18 mouse cellular contexts compared by ENCODE assay signal in the genomic region with DNA sequence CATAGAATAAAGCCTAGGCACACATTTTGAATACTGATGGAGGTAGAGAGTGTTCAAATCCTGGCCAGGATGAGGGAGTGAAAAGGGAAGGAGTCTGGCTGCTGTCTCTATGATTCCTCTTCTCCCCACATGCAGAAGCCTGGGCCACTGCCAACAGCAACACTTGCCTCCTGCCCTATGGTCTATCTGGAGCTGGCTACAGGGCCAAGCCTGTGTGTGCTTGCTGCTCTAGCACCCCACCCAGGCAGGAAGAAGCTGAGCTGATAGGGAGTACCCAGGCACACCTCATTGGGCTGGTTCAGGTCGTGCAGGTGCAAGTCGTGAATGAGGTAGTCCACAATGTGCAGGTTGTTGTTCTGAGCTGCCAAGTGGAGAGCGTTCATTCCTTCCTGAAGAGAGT. TPM values are rescaled to one million over a fixed set of nuclear protein-coding genes. Genes with fewer than 3 reads are reported as not detected.
A peak's percentile ranks its signal among the peaks of the same experiment; 100 is the strongest.
DNase-seq lines count a peak whose midpoint lies in the region; ATAC-seq lines count a peak whose summit lies in the region.
"Had no signal": no experiment of that assay in that cellular context is flagged by ENCODE, and none has a peak within 500 bp of the region (broad histone marks: within the 10 kb centered on the region; RNA-seq: fewer than 3 reads in every experiment).

No protein-coding gene starts in this region.

- intact Hi-C loops in left cerebral cortex, postnatal 14 days (cut with DNase I) = no loop called here

- DNase-seq in cerebellum, postnatal 10 days = peak; percentile 55 to 65
- no peak for DNase-seq in cerebellum, adult 11-12 months
- DNase-seq in lung, postnatal 25 days (ENCODE audit: low spot score) = no peak
- DNase-seq in lung, postnatal 36 days = peak; percentile 5
- DNase-seq in left cerebral cortex, postnatal 14 days (ENCODE audit: low spot score in 2 of 2) = no peak
- DNase-seq in embryo, embryonic 10.5 days (ENCODE audit: low spot score) = no peak
- DNase-seq: gastrocnemius, postnatal 36 days; right cerebral cortex, postnatal 14 days had no signal

- no peaks in the 10 kb centered on the region for H3K36me3 ChIP-seq in lung, embryonic 15.5 days
- H3K36me3 ChIP-seq in heart, embryonic 14.5 days (ENCODE audit: control insufficient read depth, insufficient read depth, low read length) = no peaks in the 10 kb centered on the region
- H3K36me3 ChIP-seq: midbrain, embryonic 13.5 days had no signal

- H3K4me2 ChIP-seq in lung, embryonic 15.5 days = no peak overlapping the region
- H3K4me2 ChIP-seq in heart, embryonic 14.5 days (ENCODE audit: low read length) = no peak overlapping the region
- H3K4me2 ChIP-seq: hindbrain, embryonic 14.5 days; midbrain, embryonic 13.5 days had no signal

- ATAC-seq in lung, embryonic 15.5 days (ENCODE audit: borderline replicate concordance, extremely low read depth, low FRiP score, low TSS enrichment) = peak; percentile 39; the same call in 1 of the 2 replicates
- ATAC-seq in heart, embryonic 14.5 days (ENCODE audit: insufficient number of reproducible peaks, insufficient read depth, low FRiP score, low read depth) = peak; percentile 13; the same call in 1 of the 2 replicates
- ATAC-seq: midbrain, embryonic 13.5 days had no signal

- no peak overlapping the region for H3K9ac ChIP-seq in lung, embryonic 15.5 days
- H3K9ac ChIP-seq in heart, embryonic 14.5 days (ENCODE audit: low read length) = no peak overlapping the region
- H3K9ac ChIP-seq: hindbrain, embryonic 14.5 days; midbrain, embryonic 13.5 days had no signal

- no peak overlapping the region for H3K4me3 ChIP-seq in lung, embryonic 15.5 days
- H3K4me3 ChIP-seq in heart, embryonic 14.5 days (ENCODE audit: control insufficient read depth in 1 of 2, insufficient read depth in 1 of 2, low read depth in 1 of 2, low read length in 2 of 2) = no peak overlapping the region
- H3K4me3 ChIP-seq: midbrain, embryonic 13.5 days had no signal

- H3K9me3 ChIP-seq in lung, embryonic 15.5 days = no peaks in the 10 kb centered on the region
- H3K9me3 ChIP-seq in heart, embryonic 14.5 days (ENCODE audit: control insufficient read depth, low read length) = no peaks in the 10 kb centered on the region
- H3K9me3 ChIP-seq: midbrain, embryonic 13.5 days had no signal

- 53% methylated on average over 3 of the region's 3 CpGs for WGBS in lung, embryonic 15.5 days
- WGBS in heart, embryonic 14.5 days = 63% methylated on average over 3 of the region's 3 CpGs

- peaks cover 13% of the 10 kb centered on the region; the same call in 1 of the 2 replicates for H3K4me1 ChIP-seq in lung, embryonic 15.5 days
- H3K4me1 ChIP-seq in heart, embryonic 14.5 days (ENCODE audit: control insufficient read depth in 2 of 2, insufficient read depth in 2 of 2, low read length in 2 of 2) = peaks cover 0 to 3% of the 10 kb centered on the region in 2 experiments; a peak in 1 of 4 replicates
- H3K4me1 ChIP-seq: midbrain, embryonic 13.5 days had no signal

- H3K27ac ChIP-seq in lung, embryonic 15.5 days = no peak overlapping the region
- no peak overlapping the region for H3K27ac ChIP-seq in heart, embryonic 14.5 days (replicated peaks in 1 of 2; ENCODE audit: control insufficient read depth in 1 of 2, insufficient read depth in 1 of 2, low read depth in 2 of 2, low read length in 2 of 2)
- H3K27ac ChIP-seq: hindbrain, embryonic 14.5 days; kidney, postnatal 0 days; midbrain, embryonic 13.5 days had no signal

- no peaks in the 10 kb centered on the region for H3K27me3 ChIP-seq in lung, embryonic 15.5 days
- H3K27me3 ChIP-seq in heart, embryonic 14.5 days (ENCODE audit: control insufficient read depth, insufficient read depth, low read length) = no peaks in the 10 kb centered on the region
- H3K27me3 ChIP-seq: midbrain, embryonic 13.5 days had no signal

RNA-seq across cellular contexts. Expression of gene Ankdd1b, which starts 16.7 kb away (rescaled TPM):
- polyA plus RNA-seq in lung, embryonic 15.5 days (2015; fragmentation: Nextera tagmentation; extraction: Ambion mirVana) = 0.19 TPM in 1 of 2 replicates, not detected in the other
- polyA plus RNA-seq in heart, embryonic 14.5 days (2014; fragmentation: Nextera tagmentation; extraction: Ambion mirVana) = 1.1 TPM in 2 replicates
- under 1 TPM in 1 of 2 experiments, not detected in 1; 0.31 TPM for total RNA-seq in left cerebral cortex, postnatal 14 days (2021)
- total RNA-seq: common myeloid progenitor, adult 5-6 weeks had no signal
- polyA plus RNA-seq: hindbrain, embryonic 14.5 days; liver, embryonic 16.5 days; midbrain, embryonic 13.5 days; neural tube, embryonic 11.5 days had no signal

RNA-seq across cellular contexts. Expression of gene Gm17622, which starts 36.2 kb away (rescaled TPM):
- polyA plus RNA-seq in lung, embryonic 15.5 days (2015; fragmentation: Nextera tagmentation; extraction: Ambion mirVana) = not detected in 2 replicates
- polyA plus RNA-seq in heart, embryonic 14.5 days (2014; fragmentation: Nextera tagmentation; extraction: Ambion mirVana) = not detected in 2 replicates
- total RNA-seq in left cerebral cortex, postnatal 14 days (2021) = not detected
- total RNA-seq: common myeloid progenitor, adult 5-6 weeks; ES-E14; gastrocnemius, postnatal 36 days; left cerebral cortex, postnatal 10 days had no signal
- polyA plus RNA-seq: hindbrain, embryonic 14.5 days; kidney, postnatal 0 days; liver, embryonic 16.5 days; midbrain, embryonic 13.5 days; neural tube, embryonic 11.5 days had no signal

Comparison
In these comparisons a context has a peak if more than half of its experiments do, and no peak if none do; other contexts are left out.
1. DNase-seq: peak in cerebellum, postnatal 10 days (2 of 2) and lung, postnatal 36 days (single experiment); none in cerebellum, adult 11-12 months (single experiment), lung, postnatal 25 days (single experiment), left cerebral cortex, postnatal 14 days (0 of 2) and embryo, embryonic 10.5 days (single experiment).